Mouse (Mus musculus): ENCODE results near the gene Mib2. TPM values are rescaled to one million over a fixed set of nuclear protein-coding genes. Genes with fewer than 3 reads are reported as not detected.

The Mib2 gene
- total RNA-seq, 2 experiments from 2014 or later: 128 to 129 TPM

GRCm38 (mm10) chr4:155624338-155625291, 44.4 kb downstream of the Mib2 start, which contains the start of gene Cdk11b:
TSS of gene Cdk11b (plus strand) at chr4:155624854.
- peak; percentile 96 to 97 for DNase-seq (ENCODE audit: low spot score in 2 of 2)

- DNase-seq (ENCODE audit: low spot score in 2 of 2): no peak
Measured at GRCm38 (mm10) chr4:155618321-155618720, 50.7 kb downstream of the Mib2 start.

GRCm38 (mm10) chr4:155613264-155613663, 55.7 kb downstream of the Mib2 start:
- no peak for DNase-seq (ENCODE audit: low spot score in 2 of 2)

GRCm38 (mm10) chr4:155611860-155612259, 57.1 kb downstream of the Mib2 start:
- no peak for DNase-seq (ENCODE audit: low spot score in 2 of 2)

GRCm38 (mm10) chr4:155606825-155607224, 62.2 kb downstream of the Mib2 start:
- DNase-seq (ENCODE audit: low spot score in 2 of 2): no peak

- DNase-seq (ENCODE audit: low spot score in 2 of 2): no peak
Measured at GRCm38 (mm10) chr4:155605132-155605531, 63.9 kb downstream of the Mib2 start.

Other genes with a start within 250 kb of the Mib2 start
- 1 to 10 TPM; 1.1 to 1.8 TPM for gene Tmem52, start 200.1 kb downstream of the Mib2 start, total RNA-seq (2021)
- gene Gnb1, start 177.8 kb downstream of the Mib2 start, total RNA-seq (2021): 100 to 1,000 TPM; 859 to 881 TPM
- 10 to 100 TPM; 57.5 to 57.7 TPM for gene Nadk, start 106.8 kb downstream of the Mib2 start, total RNA-seq (2021)
- 10 to 100 TPM; 47.2 to 48.9 TPM for gene Slc35e2, start 67.8 kb downstream of the Mib2 start, total RNA-seq (2021)
- 10 to 100 TPM; 47.1 to 49.4 TPM for gene Cdk11b, start 44.3 kb downstream of the Mib2 start, total RNA-seq (2021)
- gene Gm10563, start 23.8 kb downstream of the Mib2 start, total RNA-seq (2021): not detected
- gene Mmp23, start 15.8 kb downstream of the Mib2 start, total RNA-seq (2021): 1 to 10 TPM; 2.4 to 4.6 TPM
- 10 to 100 TPM; 27.8 to 32.8 TPM for gene Fndc10, start 25.1 kb upstream of the Mib2 start, total RNA-seq (2021)
- gene Ssu72, start 35.6 kb upstream of the Mib2 start, total RNA-seq (2021): 10 to 100 TPM; 90.6 to 97.4 TPM
- gene Tmem240, start 65.6 kb upstream of the Mib2 start, total RNA-seq (2021): 10 to 100 TPM; 51.1 to 53.0 TPM
- gene Atad3a, start 91.9 kb upstream of the Mib2 start, total RNA-seq (2021): 10 to 100 TPM; 48.3 to 55.6 TPM
- gene Vwa1, start 105.5 kb upstream of the Mib2 start, total RNA-seq (2021): 10 to 100 TPM; 15.6 to 17.6 TPM
- gene Tmem88b, start 116.7 kb upstream of the Mib2 start, total RNA-seq (2021): 10 to 100 TPM; 16.4 to 19.0 TPM
- gene Ankrd65, start 121.2 kb upstream of the Mib2 start, total RNA-seq (2021): under 1 TPM in 1 of 2 experiments, not detected in 1; 0.44 TPM
- 10 to 100 TPM; 84.9 to 89.4 TPM for gene Mrpl20, start 133.7 kb upstream of the Mib2 start, total RNA-seq (2021)
- 10 to 100 TPM; 60.1 to 65.5 TPM for gene Ccnl2, start 143.3 kb upstream of the Mib2 start, total RNA-seq (2021)
- gene Aurkaip1, start 162.1 kb upstream of the Mib2 start, total RNA-seq (2021): 100 to 1,000 TPM; 103 to 110 TPM
- 1 to 10 TPM; 6.2 to 7.3 TPM for gene Mxra8, start 170.5 kb upstream of the Mib2 start, total RNA-seq (2021)
- gene Dvl1, start 178.2 kb upstream of the Mib2 start, total RNA-seq (2021): 10 to 100 TPM; 88.0 to 96.3 TPM
- under 1 TPM; 0.23 TPM for gene Tas1r3, start 194.2 kb upstream of the Mib2 start, total RNA-seq (2021)
- 10 to 100 TPM; 23.1 to 33.8 TPM for gene Cptp, start 200.2 kb upstream of the Mib2 start, total RNA-seq (2021)
- 10 to 100 TPM; 31.7 to 33.9 TPM for gene Ints11, start 200.3 kb upstream of the Mib2 start, total RNA-seq (2021)
- gene Pusl1, start 222.6 kb upstream of the Mib2 start, total RNA-seq (2021): 10 to 100 TPM; 54.9 to 58.6 TPM
- gene Acap3, start 222.6 kb upstream of the Mib2 start, total RNA-seq (2021): 100 to 1,000 TPM; 124 to 128 TPM